Mouse (Mus musculus) brain, embryonic 18.5 days (tissue): ENCODE measurements around the gene Dll4.

Source experiments
- DNase-seq: peaks from one replicate; pipeline ENCODE4 v3.0.0-alpha.2; 2012; ENCODE audit warnings: low read depth, low spot score

Gene Dll4

DNA sequence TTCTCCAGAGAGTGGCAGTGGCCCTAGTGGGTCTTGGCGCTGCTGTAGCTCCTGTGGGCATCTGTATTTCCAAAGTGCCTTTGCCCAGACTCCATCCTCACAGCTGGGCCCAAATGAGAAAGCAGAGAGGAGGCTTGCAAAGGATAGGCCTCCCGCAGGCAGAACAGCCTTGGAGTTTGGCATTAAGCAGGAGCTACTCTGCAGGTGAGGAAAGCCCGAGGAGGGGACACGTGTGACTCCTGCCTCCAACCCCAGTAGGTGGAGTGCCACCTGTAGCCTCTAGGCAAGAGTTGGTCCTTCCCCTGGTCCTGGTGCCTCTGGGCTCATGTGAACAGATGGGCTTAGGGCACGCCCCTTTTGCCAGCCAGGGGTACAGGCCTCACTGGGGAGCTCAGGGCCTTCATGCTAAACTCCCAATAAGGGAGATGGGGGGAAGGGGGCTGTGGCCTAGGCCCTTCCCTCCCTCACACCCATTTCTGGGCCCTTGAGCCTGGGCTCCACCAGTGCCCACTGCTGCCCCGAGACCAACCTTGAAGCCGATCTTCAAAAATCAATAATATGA is 9.5 kb downstream of the Dll4 start:
- no peak for DNase-seq

DNA sequence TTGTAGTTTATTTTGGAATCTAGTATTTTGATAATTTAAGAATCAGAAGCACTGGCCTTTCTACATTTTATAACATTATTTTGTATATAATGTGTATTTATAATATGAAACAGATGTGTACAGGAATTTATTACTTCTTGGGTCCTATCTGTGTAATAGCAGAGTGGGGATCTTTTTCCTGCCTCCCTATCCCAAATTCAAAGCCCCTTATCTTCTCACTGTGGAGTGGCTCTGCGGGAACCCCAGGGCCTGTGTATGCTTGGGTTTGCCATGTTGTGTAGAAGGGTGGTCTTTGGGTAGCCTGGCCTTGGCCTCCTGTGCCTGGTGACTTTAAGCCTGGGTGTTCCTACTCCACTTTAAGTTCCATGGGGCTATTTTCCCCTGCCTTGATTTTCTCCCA is 10.0 kb downstream of the Dll4 start:
- no peak for DNase-seq

DNA sequence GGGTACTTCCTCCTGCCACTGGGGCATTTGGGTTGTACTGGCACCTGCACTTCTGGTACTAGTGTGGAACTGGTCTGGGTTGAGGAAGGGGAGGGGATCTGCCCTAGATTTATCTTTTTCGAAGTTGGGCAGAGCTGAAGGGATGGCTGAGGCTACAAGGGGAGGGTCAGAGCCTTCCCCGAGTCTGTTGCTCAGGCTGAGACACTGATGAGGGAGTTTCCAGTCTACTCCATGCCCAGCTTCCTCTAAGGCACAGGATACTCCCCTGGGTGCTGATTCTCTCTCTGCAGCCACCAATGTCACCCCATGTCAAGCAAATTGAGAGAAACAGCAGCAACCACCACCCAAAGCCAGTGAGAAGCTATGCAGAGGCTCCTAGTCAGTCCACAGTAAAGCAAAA is 10.4 kb downstream of the Dll4 start:
- DNase-seq: no peak

DNA sequence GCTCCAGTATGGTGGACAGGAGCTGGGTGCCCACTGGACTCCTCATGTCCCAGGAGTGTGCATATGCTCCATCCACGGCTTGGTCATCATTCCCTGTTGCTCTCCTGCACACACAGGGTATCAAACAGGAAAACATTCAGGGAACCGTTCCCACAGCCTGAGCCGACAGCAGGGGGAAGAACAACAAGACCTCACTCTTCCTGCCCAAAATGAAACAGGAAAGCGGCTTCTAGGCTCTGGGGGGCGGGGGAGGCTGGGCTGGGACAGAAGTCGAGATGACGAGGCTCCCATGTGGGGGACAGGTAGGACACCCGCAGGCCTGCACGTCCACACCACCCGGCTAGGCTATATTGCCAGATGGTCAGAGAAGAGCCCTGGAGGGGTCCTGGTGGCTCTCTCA is 10.9 kb downstream of the Dll4 start:
- no peak for DNase-seq

DNA sequence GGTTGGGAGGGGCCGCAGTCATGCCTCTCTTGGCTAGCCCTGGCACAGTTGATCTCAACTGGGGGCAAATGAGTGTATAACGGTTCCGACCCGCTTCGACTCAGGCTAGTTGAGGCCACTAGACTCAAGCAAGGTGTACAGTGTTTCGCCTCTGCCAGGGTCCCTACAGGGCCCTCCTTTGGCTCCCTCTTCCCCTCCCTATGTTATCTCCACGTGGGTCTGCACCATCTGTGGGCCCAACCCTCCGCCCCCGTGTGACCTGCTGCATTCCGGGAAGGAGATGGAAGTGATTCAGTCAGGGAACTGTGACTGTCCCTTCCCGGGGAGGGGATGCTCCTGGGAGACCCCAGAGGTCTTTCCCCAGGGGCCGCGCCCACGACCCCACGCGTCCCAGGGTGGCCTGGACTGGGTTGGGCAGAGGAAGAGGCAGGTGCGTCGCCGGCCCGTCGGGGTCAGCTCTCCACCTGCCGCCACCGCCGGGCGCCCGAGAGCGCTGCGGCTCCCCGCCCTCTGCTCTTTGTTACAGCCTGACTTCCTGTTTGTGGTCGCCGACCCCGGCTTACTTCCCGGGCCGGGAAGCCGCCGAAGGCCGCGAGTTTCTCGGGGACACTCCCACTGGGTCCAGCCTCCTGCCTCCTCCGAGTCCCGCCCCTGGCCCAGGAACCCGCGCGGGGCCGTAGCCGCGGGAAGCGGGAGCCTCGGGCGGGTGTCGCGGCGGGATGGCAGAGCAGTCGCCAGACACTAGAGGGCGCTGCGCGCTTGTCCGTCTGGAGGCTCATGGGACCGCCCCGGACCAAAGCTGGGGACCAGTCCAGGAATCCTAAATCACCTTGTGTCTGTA is 12.1 kb downstream of the Dll4 start:
- DNase-seq: no peak

DNA sequence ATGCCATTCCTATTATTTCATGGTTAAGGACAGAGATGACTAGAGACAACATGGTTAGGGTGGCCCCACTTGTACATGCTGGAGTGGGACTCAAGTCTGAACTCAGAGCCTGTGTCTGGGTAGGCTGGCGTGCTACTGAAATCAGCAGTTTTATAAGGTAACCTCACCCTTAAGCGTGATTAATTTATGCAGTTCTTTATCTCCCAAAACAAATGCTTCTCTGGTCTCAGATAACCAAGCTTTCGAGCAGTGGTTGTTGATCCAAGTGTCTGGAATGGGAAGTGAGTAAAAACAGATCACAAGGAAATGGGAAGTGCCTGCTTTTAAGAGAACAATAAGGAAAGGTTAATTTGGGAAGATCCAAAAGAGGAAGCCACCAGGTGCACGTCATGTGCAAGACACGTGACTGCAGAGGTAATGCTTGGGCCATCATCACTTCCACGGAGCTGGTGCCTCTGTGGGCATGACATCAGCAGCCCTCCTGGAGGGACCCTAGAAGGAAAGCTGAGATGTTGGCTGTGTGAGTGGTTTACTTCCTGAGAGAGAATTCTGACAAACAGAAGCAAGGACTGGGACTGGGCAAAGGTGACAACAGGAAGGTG is 19.1 kb downstream of the Dll4 start:
- DNase-seq: no peak

DNA sequence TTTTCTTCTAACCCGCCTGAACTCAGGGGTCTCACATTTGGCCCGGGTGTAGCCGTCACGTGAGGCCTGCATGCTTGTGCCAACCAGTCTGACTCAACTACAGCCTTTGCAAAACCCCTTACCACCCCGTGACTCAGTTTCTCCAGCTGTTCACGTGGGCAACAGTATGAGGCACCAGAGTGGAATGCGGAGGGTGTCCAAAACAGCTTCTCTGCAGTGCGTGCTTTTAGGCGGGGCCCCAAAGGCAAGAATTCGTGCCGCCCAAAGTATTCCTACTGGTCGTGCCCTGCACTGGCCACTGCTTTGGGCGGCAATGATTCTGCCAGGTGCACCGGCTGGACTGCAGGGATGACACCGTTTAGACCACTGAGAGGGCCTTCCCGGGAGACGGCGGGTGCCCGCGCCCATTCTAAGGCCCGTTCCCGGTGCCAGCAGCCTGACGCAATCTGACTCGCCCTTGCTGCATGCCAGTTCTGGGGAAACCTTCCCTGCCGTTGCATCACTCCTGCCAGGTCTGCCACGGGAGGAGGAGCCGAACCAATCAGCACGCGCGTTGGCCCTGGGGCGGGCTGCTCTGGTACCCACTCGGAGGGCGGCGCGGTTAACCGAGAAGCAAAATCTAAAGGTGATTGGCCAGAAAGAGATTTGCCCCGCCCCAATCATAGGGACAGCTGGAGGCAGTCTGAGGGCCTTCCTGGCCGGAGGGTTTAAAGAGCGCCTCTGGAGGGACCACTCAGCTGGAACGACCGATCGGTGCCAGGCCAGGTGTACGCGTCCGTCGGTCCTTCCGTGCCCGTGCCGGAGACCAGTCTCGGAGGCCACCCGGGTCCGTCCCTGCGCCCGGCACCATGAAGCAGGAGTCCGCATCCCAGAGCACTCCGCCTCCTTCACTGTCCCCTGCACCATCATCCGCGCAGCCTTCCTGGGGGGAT is 25.2 kb downstream of the Dll4 start, which contains the start of gene Chac1:
Gene Chac1 (plus strand): TSS at position 675 of the 932 bp plus-strand sequence.
- DNase-seq: peak; percentile 85

DNA sequence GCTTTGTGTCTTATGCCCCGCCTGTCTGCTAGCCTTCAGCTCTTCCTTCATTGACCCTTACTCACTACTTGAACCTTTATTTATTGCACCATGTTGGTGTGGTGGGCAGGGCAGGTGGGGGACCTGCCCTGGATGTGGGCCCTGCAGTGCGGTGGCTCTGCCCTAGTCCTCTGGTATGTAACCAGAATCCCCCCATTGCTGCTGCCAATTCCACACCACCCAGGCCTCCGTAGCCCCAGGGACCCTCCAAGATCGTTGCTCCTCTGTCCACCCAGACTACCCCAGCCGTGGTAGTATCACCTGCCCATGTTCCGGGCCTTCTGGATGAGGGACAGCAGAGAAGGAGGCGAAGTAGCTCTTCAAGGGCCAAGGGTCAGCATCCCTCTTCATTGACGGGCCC is 28.1 kb downstream of the Dll4 start:
- DNase-seq: no peak

DNA sequence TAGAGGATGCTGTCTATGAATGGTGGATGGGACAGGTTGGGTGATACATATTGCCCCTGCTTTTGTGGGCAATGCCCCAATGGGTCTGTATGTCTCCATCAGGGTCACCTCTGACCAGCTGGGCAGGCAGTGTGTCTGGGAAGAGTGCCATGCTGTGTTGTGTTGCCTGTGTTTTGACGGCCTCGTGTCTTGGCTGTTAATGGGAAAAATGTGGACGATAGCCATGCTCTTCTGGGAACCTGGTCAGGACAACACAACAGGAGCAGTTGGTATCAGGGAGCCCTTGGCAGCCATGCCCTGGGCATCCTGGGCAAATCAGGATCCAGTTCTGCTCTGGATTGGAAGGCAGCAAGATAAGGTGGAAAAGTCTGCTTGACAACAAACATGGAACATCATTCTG is 29.5 kb downstream of the Dll4 start:
- DNase-seq: no peak

DNA sequence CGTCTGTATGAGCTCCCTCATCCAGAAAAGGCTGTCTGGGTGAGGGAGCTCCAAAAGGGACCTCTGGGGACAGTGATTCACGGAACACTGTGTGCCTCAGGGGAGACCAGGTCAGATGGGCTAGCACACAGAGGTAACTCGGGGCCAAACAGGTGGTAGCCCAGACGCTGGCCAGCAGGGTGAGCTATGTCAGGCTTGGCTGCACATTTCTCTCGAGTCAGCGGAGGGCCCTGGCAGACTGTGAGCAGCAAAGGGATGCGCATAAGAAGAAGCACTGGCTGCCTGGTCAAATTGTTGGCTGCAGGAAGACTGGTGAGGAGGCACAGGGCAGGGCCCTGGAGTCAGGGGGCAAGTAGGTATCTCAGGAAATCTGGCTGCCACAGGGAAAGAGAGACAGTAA is 30.1 kb downstream of the Dll4 start:
- no peak for DNase-seq

DNA sequence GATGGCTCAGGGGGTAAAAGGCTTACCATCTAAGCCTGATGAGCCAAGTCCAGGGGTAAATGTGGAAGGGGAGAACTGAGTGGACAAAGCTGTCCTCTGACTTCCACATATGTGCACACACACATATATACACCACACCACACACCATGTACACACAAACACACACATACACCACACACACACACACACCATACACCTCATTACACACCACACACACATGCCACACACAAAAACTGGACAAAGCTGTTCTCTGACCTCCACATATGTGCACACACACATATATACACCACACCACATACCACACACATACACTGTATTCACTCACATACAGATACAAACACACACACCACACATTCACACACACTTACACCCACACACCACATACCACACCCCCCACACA is 30.7 kb downstream of the Dll4 start:
- DNase-seq: no peak

DNA sequence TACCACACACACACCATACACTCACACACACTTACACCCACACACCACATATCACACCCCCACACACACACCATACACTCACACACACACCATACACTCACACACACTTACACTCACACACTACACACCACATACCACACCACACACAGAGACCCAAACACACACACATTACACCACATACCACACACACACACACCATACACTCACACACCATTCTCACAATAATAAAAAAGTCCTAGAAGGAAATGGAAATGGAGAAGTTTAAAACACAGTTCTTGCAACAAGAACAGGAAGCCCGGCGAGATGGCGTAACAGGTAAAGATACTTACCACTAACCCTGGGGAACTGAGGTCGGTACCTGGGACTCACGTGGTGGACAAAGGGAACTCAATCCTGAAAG is 31.2 kb downstream of the Dll4 start:
- no peak for DNase-seq

DNA sequence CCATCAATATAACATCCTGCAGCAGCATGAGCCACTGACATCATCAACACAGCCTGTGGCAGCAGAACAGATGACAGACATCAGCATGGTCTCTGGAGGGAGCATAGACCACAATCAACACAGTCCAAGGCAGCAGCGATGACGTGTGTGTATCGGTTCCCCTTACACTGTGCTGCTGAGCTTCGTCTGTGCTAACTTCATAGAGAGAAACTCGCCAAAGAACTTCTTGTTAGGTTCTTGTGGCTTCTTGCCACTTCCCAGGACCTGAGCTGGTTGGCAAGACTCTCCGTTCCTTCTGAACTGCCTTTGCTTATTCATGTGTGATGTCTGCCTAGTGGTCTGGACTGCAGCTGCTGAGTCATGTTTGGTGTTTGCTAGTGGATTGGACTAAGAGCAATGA is 32.7 kb downstream of the Dll4 start:
- no peak for DNase-seq

DNA sequence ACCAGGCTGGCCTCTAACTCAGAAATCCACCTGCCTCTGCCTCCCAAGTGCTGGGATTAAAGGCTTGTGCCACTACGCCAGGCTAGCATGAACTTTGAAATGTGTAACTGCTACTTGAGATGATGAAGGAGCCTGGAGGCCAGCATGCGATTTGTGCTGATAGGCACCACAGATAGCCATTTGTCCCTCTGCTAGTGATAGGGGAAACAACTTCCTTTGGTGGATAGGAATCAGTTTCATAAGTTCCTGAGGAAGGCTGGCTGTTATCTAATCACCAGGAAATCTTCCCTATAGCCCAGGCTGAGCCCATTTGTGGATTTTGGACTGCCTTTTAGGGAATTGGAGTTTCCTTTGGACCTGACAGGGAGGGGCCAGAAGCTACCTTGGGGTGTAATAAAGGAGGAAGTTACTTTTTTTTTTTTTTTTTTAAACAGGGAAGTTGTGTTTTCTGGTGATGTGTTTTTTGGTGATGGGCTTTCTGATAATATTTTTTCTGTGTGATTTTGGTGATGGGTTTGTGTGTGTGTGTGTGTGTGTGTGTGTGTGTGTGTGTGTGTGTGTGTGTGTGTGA is 34.2 kb downstream of the Dll4 start:
- DNase-seq: no peak

DNA sequence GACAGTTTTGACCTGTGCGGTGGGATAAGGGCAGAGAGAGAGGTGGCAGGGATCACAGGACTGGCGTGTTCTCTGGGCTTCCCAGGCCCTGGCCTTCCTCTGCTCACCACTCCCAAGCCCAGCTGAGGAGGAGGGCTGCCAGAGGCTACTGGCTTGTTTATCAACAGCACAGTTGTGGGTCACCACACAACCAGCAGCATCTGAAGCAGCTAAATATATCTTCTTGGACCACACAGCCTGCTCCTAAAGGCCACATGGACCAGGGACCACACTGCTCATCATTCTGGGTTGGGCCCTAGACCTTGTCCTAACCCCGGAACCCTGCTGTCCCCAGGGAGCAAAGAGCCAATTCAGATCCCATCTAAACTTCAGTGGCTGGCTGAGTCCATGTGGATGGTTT is 39.4 kb downstream of the Dll4 start:
- DNase-seq: no peak

DNA sequence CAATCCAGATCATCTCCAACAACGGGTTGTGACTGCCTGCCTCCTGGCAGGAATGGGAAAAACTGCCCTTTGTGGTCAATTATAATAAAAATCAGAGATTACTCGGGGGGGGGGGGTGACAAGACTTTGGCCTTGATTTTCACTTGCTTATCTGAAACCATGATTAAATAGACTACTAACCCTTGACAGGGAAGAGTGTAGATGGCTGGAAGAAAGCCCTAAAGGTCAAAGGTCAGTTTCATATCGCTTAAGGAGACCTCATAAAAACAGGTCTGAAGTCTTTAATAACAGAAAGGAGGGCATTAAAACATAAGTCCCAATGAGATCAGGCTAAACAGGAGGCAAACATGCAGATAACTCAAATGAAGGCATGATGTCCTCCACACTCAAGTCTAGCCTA is 41.8 kb downstream of the Dll4 start:
- DNase-seq: no peak

DNA sequence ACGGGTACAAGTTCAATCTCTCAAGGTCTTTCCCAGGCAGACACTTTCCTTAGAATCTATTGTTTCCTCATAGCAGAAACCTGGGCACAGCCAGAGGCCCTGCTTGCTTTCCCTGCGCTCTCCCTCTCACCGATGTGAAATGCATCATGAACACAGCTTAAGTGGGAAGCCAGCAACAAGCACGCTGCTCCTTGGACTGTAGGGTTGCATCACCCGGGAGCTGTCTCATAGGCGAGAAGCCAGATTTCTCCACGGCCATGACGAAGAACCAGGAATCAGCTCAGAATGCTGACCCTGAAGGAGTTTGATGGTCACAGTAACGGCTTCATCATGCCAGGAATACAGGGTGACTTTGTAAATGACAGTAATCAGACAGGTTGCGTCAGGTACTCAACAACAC is 44.5 kb downstream of the Dll4 start:
- no peak for DNase-seq

DNA sequence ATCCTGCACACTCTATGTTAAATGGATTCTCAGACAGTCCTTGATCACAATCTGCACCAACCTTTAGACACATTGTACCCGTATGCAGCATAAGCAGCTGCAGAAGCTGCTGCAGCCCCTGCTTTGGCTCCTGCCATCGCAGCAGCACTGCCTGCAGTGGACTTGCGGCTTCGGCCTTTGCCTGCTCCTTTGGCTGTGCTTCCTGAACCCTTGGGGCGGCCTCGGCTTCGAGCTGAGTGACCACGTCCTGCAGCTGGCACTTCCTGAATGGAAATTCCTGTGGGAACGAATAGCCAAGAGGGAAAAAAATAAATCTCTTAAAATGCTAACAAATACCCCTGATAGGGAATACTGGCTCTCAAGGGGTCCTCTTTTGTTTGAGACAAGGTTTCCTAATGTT is 51.7 kb downstream of the Dll4 start:
- DNase-seq: no peak

DNA sequence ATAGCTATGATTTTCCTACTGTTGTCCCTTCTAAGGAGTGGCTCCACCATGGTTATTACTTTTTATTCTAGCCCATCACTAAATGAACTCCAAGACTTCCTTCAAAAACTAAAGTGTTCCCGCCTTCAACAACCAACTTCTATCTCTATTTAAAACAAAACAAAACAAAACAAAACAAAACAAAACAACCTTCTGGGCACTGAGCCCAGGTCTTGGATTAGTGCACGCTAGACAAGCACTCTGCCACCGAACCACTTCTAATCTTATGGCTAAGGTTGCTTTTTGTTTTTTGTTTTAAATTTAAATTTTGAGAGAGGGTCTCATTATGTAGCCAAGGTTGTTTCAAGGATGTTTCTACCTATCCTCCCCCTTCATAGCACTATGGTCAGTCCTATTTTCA is 52.2 kb downstream of the Dll4 start:
- no peak for DNase-seq

DNA sequence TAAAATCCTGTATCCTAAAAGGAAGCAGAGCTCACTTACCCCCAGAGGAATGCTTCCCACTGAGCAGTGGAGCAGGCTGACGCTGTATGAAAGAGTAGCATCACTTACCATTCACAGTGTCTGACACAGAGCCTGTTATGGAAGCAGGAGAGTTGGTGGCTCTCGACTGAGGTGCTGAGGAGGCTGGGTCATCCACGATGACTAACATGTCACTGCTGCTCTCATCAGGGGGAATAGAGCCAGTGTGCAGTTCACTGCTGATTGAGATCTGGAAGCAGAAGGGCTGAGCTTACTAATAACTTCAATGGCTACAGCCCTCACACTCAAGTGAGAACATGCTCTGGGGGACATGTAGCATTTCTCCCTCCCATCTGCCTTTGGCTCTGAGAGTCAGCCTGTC is 53.9 kb downstream of the Dll4 start:
- no peak for DNase-seq
